Mouse (Mus musculus): ENCODE measurements around the gene Cnnm4. TPM values are rescaled to one million over a fixed set of nuclear protein-coding genes. Genes with fewer than 3 reads are reported as not detected.

The Cnnm4 gene
- polyA plus RNA-seq, 1 experiment from 2014 or later, result 2.7 TPM

DNA sequence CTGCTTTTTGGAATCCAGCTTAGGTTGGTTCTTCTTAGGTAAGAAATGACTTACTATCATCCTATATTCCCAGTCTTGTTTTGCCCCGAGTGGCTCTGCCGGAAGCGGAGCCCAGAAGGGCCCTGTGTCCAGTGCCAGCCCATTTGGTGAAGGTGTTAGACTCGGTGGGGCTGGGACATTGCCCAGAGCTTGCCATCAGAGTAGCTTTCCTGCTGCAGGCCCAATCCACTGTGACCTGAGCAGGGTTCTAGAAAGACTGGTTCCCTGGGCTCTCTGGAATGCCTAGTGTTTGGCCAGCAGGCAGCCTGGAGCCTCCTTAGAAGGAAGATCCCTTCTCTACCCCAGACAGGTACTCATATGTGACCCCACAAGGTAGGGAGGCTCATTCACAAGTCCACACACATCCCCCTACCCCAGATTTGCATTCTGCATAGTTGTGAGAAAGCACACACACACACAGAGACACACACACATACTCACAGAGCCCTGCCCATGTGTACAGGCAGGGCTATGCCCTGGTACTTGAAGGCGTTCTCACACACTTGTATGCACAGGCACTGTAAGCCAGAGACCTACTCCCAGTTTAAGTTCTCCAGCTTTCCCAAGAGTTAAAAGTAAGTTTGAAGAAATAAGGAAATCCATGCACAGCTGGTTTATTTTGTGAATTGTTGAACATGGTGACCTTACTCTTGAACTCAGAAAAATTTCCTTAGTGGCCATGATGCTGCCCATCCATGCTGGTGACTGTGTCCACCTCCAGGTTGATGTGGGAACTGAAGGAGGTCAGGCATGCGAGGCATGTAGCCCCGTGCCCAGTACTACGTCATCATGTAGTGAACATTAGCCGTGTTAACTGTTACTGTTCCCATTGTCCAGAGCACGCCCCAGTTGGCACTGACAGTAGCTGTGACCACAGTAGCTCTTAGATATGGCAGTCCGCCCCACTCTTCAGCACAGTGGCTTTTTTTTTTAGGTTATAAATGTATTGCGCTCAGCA is 8.8 kb downstream of the Cnnm4 start:
- no peak overlapping the region for H3K4me3 ChIP-seq (ENCODE audit: low read depth, low read length)
- H3K4me2 ChIP-seq (ENCODE audit: low read depth, low read length), result no peak overlapping the region
- WGBS (ENCODE audit: insufficient replicate concordance), result 73% methylated on average over 12 of the region's 12 CpGs
- H3K4me1 ChIP-seq (ENCODE audit: control insufficient read depth, low read depth, low read length), result peaks cover 13% of the 10 kb centered on the region
- no peaks in the 10 kb centered on the region for H3K36me3 ChIP-seq (ENCODE audit: control insufficient read depth, insufficient read depth)
- H3K27me3 ChIP-seq (ENCODE audit: control insufficient read depth, insufficient read depth, low read depth, low read length), result no peaks in the 10 kb centered on the region
- H3K27ac ChIP-seq (ENCODE audit: low read length), result no peak overlapping the region
- no peaks in the 10 kb centered on the region for H3K9me3 ChIP-seq (replicated peaks; ENCODE audit: control insufficient read depth, low read length)
- no peak for ATAC-seq (ENCODE audit: low read depth)
- no peak overlapping the region for H3K9ac ChIP-seq (ENCODE audit: low read depth, low read length)

- H3K4me1 ChIP-seq (ENCODE audit: control insufficient read depth, low read depth, low read length), result no peaks in the 10 kb centered on the region
- H3K27me3 ChIP-seq (ENCODE audit: control insufficient read depth, insufficient read depth, low read depth, low read length), result no peaks in the 10 kb centered on the region
- WGBS (ENCODE audit: insufficient replicate concordance), result 61% methylated on average over 4 of the region's 4 CpGs
- H3K9ac ChIP-seq (ENCODE audit: low read depth, low read length), result no peak overlapping the region
- H3K9me3 ChIP-seq (replicated peaks; ENCODE audit: control insufficient read depth, low read length), result no peaks in the 10 kb centered on the region
- no peak overlapping the region for H3K4me2 ChIP-seq (ENCODE audit: low read depth, low read length)
- no peaks in the 10 kb centered on the region for H3K36me3 ChIP-seq (ENCODE audit: control insufficient read depth, insufficient read depth)
- no peak overlapping the region for H3K4me3 ChIP-seq (ENCODE audit: low read depth, low read length)
- H3K27ac ChIP-seq (ENCODE audit: low read length), result no peak overlapping the region
- ATAC-seq (ENCODE audit: low read depth), result no peak
These were observed 12.4 kb downstream of the Cnnm4 start for GRCm38 (mm10) chr1:36483825-36484224.

DNA sequence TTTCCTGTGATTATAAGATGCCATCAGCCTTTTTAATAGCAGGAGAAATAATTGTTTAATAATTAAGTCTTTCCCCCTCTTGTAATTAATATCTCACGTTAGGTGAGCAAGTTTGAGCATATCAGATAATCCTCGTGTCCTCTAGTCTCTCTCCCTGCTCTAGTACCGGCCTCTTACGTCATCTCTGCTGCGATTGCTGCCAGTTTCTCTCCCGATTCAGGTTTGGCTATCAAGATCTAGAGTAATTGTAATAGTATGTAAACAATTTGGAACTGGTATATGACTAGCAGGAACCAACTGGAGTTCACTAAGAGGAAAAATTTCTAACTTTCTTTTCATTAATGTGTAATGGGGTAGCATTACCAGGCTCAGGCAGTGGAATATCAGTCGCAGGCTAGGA is 13.7 kb downstream of the Cnnm4 start:
- no peak overlapping the region for H3K4me3 ChIP-seq (ENCODE audit: low read depth, low read length)
- H3K9ac ChIP-seq (ENCODE audit: low read depth, low read length), result no peak overlapping the region
- no peak for ATAC-seq (ENCODE audit: low read depth)
- H3K4me1 ChIP-seq (ENCODE audit: control insufficient read depth, low read depth, low read length), result no peaks in the 10 kb centered on the region
- H3K27me3 ChIP-seq (ENCODE audit: control insufficient read depth, insufficient read depth, low read depth, low read length), result no peaks in the 10 kb centered on the region
- H3K4me2 ChIP-seq (ENCODE audit: low read depth, low read length), result no peak overlapping the region
- no peaks in the 10 kb centered on the region for H3K36me3 ChIP-seq (ENCODE audit: control insufficient read depth, insufficient read depth)
- H3K9me3 ChIP-seq (replicated peaks; ENCODE audit: control insufficient read depth, low read length), result no peaks in the 10 kb centered on the region
- H3K27ac ChIP-seq (ENCODE audit: low read length), result no peak overlapping the region
- WGBS (ENCODE audit: insufficient replicate concordance), result 56% methylated on average over 7 of the region's 7 CpGs

DNA sequence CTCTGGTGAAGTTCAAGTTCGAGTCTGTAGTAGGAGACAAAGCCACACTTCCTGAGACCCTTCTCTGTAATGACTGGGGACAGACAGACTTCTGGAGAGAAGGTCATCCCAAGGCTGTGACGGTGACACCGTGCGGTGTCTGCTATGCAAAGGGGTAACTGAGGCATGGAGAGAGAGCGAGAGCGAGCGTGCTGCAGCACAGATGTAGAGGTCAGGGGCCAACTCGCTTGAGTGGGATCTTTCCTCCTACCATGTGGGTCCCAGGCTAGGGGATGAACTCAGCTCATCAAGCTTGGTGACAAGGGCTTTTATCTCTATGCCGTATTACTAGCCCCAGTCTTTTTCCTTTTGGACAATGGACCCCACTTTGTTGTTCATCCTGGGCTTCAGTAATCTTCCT is 15.7 kb downstream of the Cnnm4 start:
- Histone ChIP-seq H3K36me3 (ENCODE audit: control insufficient read depth, insufficient read depth) (no peaks in the 10 kb centered on the region), H3K9me3 (replicated peaks; ENCODE audit: control insufficient read depth, low read length) (no peaks in the 10 kb centered on the region), H3K4me2 (ENCODE audit: low read depth, low read length) (no peak overlapping the region), H3K9ac (ENCODE audit: low read depth, low read length) (no peak overlapping the region), H3K27me3 (ENCODE audit: control insufficient read depth, insufficient read depth, low read depth, low read length) (no peaks in the 10 kb centered on the region), H3K4me3 (ENCODE audit: low read depth, low read length) (no peak overlapping the region), H3K4me1 (ENCODE audit: control insufficient read depth, low read depth, low read length) (no peaks in the 10 kb centered on the region), H3K27ac (ENCODE audit: low read length) (no peak overlapping the region)
- WGBS (ENCODE audit: insufficient replicate concordance), result 76% methylated on average over 9 of the region's 9 CpGs
- no peak for ATAC-seq (ENCODE audit: low read depth)

DNA sequence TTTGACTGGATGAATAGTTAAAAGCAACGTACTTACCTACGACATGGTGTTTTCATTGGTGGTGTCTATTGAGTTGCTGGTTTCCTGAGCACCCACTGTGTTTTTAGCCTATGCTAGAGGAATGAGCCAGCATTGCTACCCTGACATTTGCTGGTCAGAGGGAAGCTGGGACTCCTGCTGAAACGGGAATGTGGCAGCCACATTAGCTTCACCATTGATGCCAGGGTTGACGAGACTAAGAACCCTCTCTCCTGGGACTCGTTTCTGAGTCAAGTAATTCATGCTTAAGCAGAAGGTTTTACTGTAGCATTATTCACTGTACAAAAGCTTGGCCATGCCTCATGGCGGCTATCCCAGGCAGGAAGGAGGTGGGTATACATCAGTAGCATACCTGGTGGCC is 18.2 kb downstream of the Cnnm4 start:
- no peak for ATAC-seq (ENCODE audit: low read depth)
- no peaks in the 10 kb centered on the region for H3K27me3 ChIP-seq (ENCODE audit: control insufficient read depth, insufficient read depth, low read depth, low read length)
- WGBS (ENCODE audit: insufficient replicate concordance), result 62% methylated on average over 6 of the region's 6 CpGs
- H3K36me3 ChIP-seq (ENCODE audit: control insufficient read depth, insufficient read depth), result no peaks in the 10 kb centered on the region
- H3K9ac ChIP-seq (ENCODE audit: low read depth, low read length), result no peak overlapping the region
- H3K4me3 ChIP-seq (ENCODE audit: low read depth, low read length), result no peak overlapping the region
- no peaks in the 10 kb centered on the region for H3K4me1 ChIP-seq (ENCODE audit: control insufficient read depth, low read depth, low read length)
- no peaks in the 10 kb centered on the region for H3K9me3 ChIP-seq (replicated peaks; ENCODE audit: control insufficient read depth, low read length)
- no peak overlapping the region for H3K27ac ChIP-seq (ENCODE audit: low read length)
- no peak overlapping the region for H3K4me2 ChIP-seq (ENCODE audit: low read depth, low read length)

GRCm38 (mm10) chr1:36492416-36493139 is 21.2 kb downstream of the Cnnm4 start:
- Histone ChIP-seq H3K27ac (ENCODE audit: low read length) (no peak overlapping the region), H3K4me1 (ENCODE audit: control insufficient read depth, low read depth, low read length) (no peaks in the 10 kb centered on the region), H3K36me3 (ENCODE audit: control insufficient read depth, insufficient read depth) (no peaks in the 10 kb centered on the region), H3K27me3 (ENCODE audit: control insufficient read depth, insufficient read depth, low read depth, low read length) (no peaks in the 10 kb centered on the region), H3K9ac (ENCODE audit: low read depth, low read length) (no peak overlapping the region), H3K4me3 (ENCODE audit: low read depth, low read length) (no peak overlapping the region), H3K9me3 (replicated peaks; ENCODE audit: control insufficient read depth, low read length) (no peaks in the 10 kb centered on the region), H3K4me2 (ENCODE audit: low read depth, low read length) (no peak overlapping the region)
- ATAC-seq (ENCODE audit: low read depth), result no peak
- WGBS (ENCODE audit: insufficient replicate concordance), result 50% methylated on average over 9 of the region's 9 CpGs

- ATAC-seq (ENCODE audit: low read depth), result no peak
- Histone ChIP-seq H3K4me2 (ENCODE audit: low read depth, low read length) (no peak overlapping the region), H3K9me3 (replicated peaks; ENCODE audit: control insufficient read depth, low read length) (no peaks in the 10 kb centered on the region), H3K27ac (ENCODE audit: low read length) (no peak overlapping the region), H3K9ac (ENCODE audit: low read depth, low read length) (no peak overlapping the region), H3K27me3 (ENCODE audit: control insufficient read depth, insufficient read depth, low read depth, low read length) (no peaks in the 10 kb centered on the region), H3K36me3 (ENCODE audit: control insufficient read depth, insufficient read depth) (no peaks in the 10 kb centered on the region), H3K4me3 (ENCODE audit: low read depth, low read length) (no peak overlapping the region), H3K4me1 (ENCODE audit: control insufficient read depth, low read depth, low read length) (no peaks in the 10 kb centered on the region)
- WGBS (ENCODE audit: insufficient replicate concordance), result 66% methylated on average over 6 of the region's 6 CpGs
These were observed 21.9 kb downstream of the Cnnm4 start for GRCm38 (mm10) chr1:36493299-36493698.

- ATAC-seq (ENCODE audit: low read depth), result no peak
- 50% methylated on average over 2 of the region's 2 CpGs for WGBS (ENCODE audit: insufficient replicate concordance)
- no peaks in the 10 kb centered on the region for H3K4me1 ChIP-seq (ENCODE audit: control insufficient read depth, low read depth, low read length)
- no peak overlapping the region for H3K4me2 ChIP-seq (ENCODE audit: low read depth, low read length)
- H3K4me3 ChIP-seq (ENCODE audit: low read depth, low read length), result no peak overlapping the region
- H3K27ac ChIP-seq (ENCODE audit: low read length), result no peak overlapping the region
- H3K27me3 ChIP-seq (ENCODE audit: control insufficient read depth, insufficient read depth, low read depth, low read length), result no peaks in the 10 kb centered on the region
- H3K36me3 ChIP-seq (ENCODE audit: control insufficient read depth, insufficient read depth), result no peaks in the 10 kb centered on the region
- H3K9me3 ChIP-seq (replicated peaks; ENCODE audit: control insufficient read depth, low read length), result no peaks in the 10 kb centered on the region
- H3K9ac ChIP-seq (ENCODE audit: low read depth, low read length), result no peak overlapping the region
These were observed 25.3 kb downstream of the Cnnm4 start for GRCm38 (mm10) chr1:36496719-36497118.

GRCm38 (mm10) chr1:36497312-36497711 is 25.9 kb downstream of the Cnnm4 start:
- H3K9ac ChIP-seq (ENCODE audit: low read depth, low read length), result no peak overlapping the region
- no peaks in the 10 kb centered on the region for H3K9me3 ChIP-seq (replicated peaks; ENCODE audit: control insufficient read depth, low read length)
- no peaks in the 10 kb centered on the region for H3K4me1 ChIP-seq (ENCODE audit: control insufficient read depth, low read depth, low read length)
- WGBS (ENCODE audit: insufficient replicate concordance), result 54% methylated on average over 2 of the region's 2 CpGs
- no peak overlapping the region for H3K27ac ChIP-seq (ENCODE audit: low read length)
- H3K36me3 ChIP-seq (ENCODE audit: control insufficient read depth, insufficient read depth), result no peaks in the 10 kb centered on the region
- H3K4me3 ChIP-seq (ENCODE audit: low read depth, low read length), result no peak overlapping the region
- H3K4me2 ChIP-seq (ENCODE audit: low read depth, low read length), result no peak overlapping the region
- H3K27me3 ChIP-seq (ENCODE audit: control insufficient read depth, insufficient read depth, low read depth, low read length), result no peaks in the 10 kb centered on the region
- no peak for ATAC-seq (ENCODE audit: low read depth)

All from liver, embryonic 16.5 days (tissue).